Mouse (Mus musculus) gastrocnemius, adult 18-20 months (tissue): Measurements from ENCODE around the gene Bola1. TPM values are rescaled to one million over a fixed set of nuclear protein-coding genes. Genes with fewer than 3 reads are reported as not detected.
"Not testable (repeated sequence)": the region's sequence is repeated elsewhere in the genome, so short reads cannot be mapped to it uniquely, and the experiment has no call there.

Experiments
- DNase-seq: peaks from one replicate; pipeline ENCODE4 v3.0.0; 2021; ENCODE audit warnings: low spot score
- long read RNA-seq, 2 experiments: library from polyadenylated mRNA; stranded (forward); transcript quantifications; one replicate each; pipeline ENCODE4 v2.0.0; 2021
- total RNA-seq, 2 experiments: library from RNA; stranded (reverse); gene quantifications; 2 replicates each; pipeline ENCODE4 v1.2.3; 2021

The Bola1 gene
- 10 to 100 TPM; 27.8 to 31.6 TPM for total RNA-seq
- long read RNA-seq, experiment 1, transcript Bola1-201 (2 exons, 729 nt): major isoform, 35 of 37 reads
- long read RNA-seq, experiment 1, partial matches to known transcripts: 0 of 37 reads
- long read RNA-seq, experiment 1, other reads (novel, unspliced or antisense): 2 of 37 reads
- long read RNA-seq, experiment 2, transcript Bola1-201 (2 exons, 729 nt): major isoform, 33 of 37 reads
- long read RNA-seq, experiment 2, partial matches to known transcripts: 0 of 37 reads
- long read RNA-seq, experiment 2, other reads (novel, unspliced or antisense): 4 of 37 reads

GRCm38 (mm10) chr3:96219661-96220130 is at the start of gene Bola1, which contains the start of gene Hist2h2ab:
Gene Bola1 (minus strand): TSS chr3:96219709.
Gene Hist2h2ab (plus strand): TSS chr3:96219865.
- peak; percentile 73 for DNase-seq

- not testable (repeated sequence) for DNase-seq
Observed at GRCm38 (mm10) chr3:96268776-96269378, 49.4 kb upstream of the Bola1 start.

GRCm38 (mm10) chr3:96268051-96268775 is 48.7 kb upstream of the Bola1 start, which contains the start of gene Hist2h3b:
Gene Hist2h3b (plus strand): TSS chr3:96268654.
- peak; percentile 74 for DNase-seq

GRCm38 (mm10) chr3:96267541-96267940 is 48.0 kb upstream of the Bola1 start:
- no peak for DNase-seq

- no peak for DNase-seq
Observed at GRCm38 (mm10) chr3:96266132-96266710, 46.7 kb upstream of the Bola1 start.

- DNase-seq: no peak
Observed at GRCm38 (mm10) chr3:96264404-96264949, 45.0 kb upstream of the Bola1 start.

- DNase-seq: no peak
Observed at GRCm38 (mm10) chr3:96263558-96264403, 44.3 kb upstream of the Bola1 start.

- DNase-seq: peak; percentile 98
Observed at GRCm38 (mm10) chr3:96262979-96263550, 43.6 kb upstream of the Bola1 start, which contains the start of gene Hist2h4. Gene Hist2h4 (minus strand): TSS chr3:96263311.

GRCm38 (mm10) chr3:96262216-96262875 is 42.8 kb upstream of the Bola1 start:
- peak; percentile 90 for DNase-seq

GRCm38 (mm10) chr3:96261623-96262022 is 42.1 kb upstream of the Bola1 start:
- no peak for DNase-seq

- DNase-seq: no peak
Observed at GRCm38 (mm10) chr3:96260220-96260619, 40.7 kb upstream of the Bola1 start.

GRCm38 (mm10) chr3:96257190-96257589 is 37.7 kb upstream of the Bola1 start:
- no peak for DNase-seq

- DNase-seq: no peak
Observed at GRCm38 (mm10) chr3:96255926-96256593, 36.6 kb upstream of the Bola1 start.

GRCm38 (mm10) chr3:96254683-96255355 is 35.3 kb upstream of the Bola1 start:
- DNase-seq: no peak

- DNase-seq: no peak
Observed at GRCm38 (mm10) chr3:96251787-96252186, 32.3 kb upstream of the Bola1 start.

- no peak for DNase-seq
Observed at GRCm38 (mm10) chr3:96250890-96251289, 31.4 kb upstream of the Bola1 start.

GRCm38 (mm10) chr3:96249034-96249345 is 29.5 kb upstream of the Bola1 start:
- no peak for DNase-seq
